Mouse (Mus musculus) ES-E14 (cell line): Measurements from ENCODE around the gene Uts2. TPM values are rescaled to one million over a fixed set of nuclear protein-coding genes. Genes with fewer than 3 reads are reported as not detected.

ENCODE experiments used
- DNase-seq: peaks from one replicate; pipeline ENCODE4 v3.0.0-alpha.2; 2013; ENCODE audit warnings: low read depth, low spot score
- H3K27ac ChIP-seq: 2 replicates; pipeline ENCODE4 v1.5.1; 2012; ENCODE audit warnings: low read depth, mild to moderate bottlenecking, low read length, moderate library complexity, mixed read lengths; ENCODE audit not compliant: poor library complexity, insufficient read depth, severe bottlenecking
- H3K36me3 ChIP-seq: 2 replicates; pipeline ENCODE4 v1.6.1; 2012; ENCODE audit warnings: mild to moderate bottlenecking, low read length, moderate library complexity, mixed read lengths; ENCODE audit not compliant: control insufficient read depth, poor library complexity, insufficient read depth, severe bottlenecking
- H3K4me1 ChIP-seq, 2 experiments: fragments of 150-350 bp in 1 of 2; sonication (generic) in 1 of 2; 2 replicates each; pipeline ENCODE4 v1.6.1; 2012; ENCODE audit warnings: low read length in 2 of 2, mild to moderate bottlenecking in 1 of 2, mixed read lengths in 1 of 2; ENCODE audit not compliant: control insufficient read depth in 2 of 2, insufficient read depth in 2 of 2, poor library complexity in 1 of 2
- H3K4me3 ChIP-seq, 2 experiments: fragments of 150-350 bp in 1 of 2; sonication (generic) in 1 of 2; 2 replicates each; pipeline ENCODE4 v1.5.1; 2012; ENCODE audit warnings: low read length in 2 of 2, low read depth in 1 of 2, mild to moderate bottlenecking in 1 of 2, mixed read lengths in 1 of 2; ENCODE audit not compliant: insufficient read depth in 1 of 2, poor library complexity in 1 of 2, severe bottlenecking in 1 of 2
- H3K9ac ChIP-seq: 2 replicates; pipeline ENCODE4 v1.6.1; 2012; ENCODE audit warnings: low read depth, mild to moderate bottlenecking, low read length, mixed read lengths; ENCODE audit not compliant: poor library complexity, insufficient read depth, severe bottlenecking
- H3K9me3 ChIP-seq: fragments of 150-350 bp; sonication (generic); 2 replicates; pipeline ENCODE4 v1.6.1; 2012; ENCODE audit warnings: low read depth, mild to moderate bottlenecking, low read length; ENCODE audit not compliant: control insufficient read depth, insufficient read depth
- CHD2 ChIP-seq: IDR thresholded peaks from 2 replicates; pipeline ENCODE4 v1.6.1; 2014; ENCODE audit warnings: mild to moderate bottlenecking, low read depth, low read length, inconsistent platforms
- HCFC1 ChIP-seq: IDR thresholded peaks from 2 replicates; pipeline ENCODE4 v1.6.1; 2012; ENCODE audit warnings: low read length, inconsistent platforms, borderline replicate concordance; ENCODE audit not compliant: insufficient read depth
- MAFK ChIP-seq: IDR thresholded peaks from 2 replicates; pipeline ENCODE4 v1.6.1; 2014; ENCODE audit warnings: mild to moderate bottlenecking, low read depth, low read length, inconsistent platforms; ENCODE audit not compliant: insufficient read depth
- ZC3H11A ChIP-seq: IDR thresholded peaks from 2 replicates; pipeline ENCODE4 v1.6.1; 2012; ENCODE audit warnings: low read depth, mild to moderate bottlenecking, inconsistent platforms, low read length, borderline replicate concordance
- ZNF384 ChIP-seq: IDR thresholded peaks from 2 replicates; pipeline ENCODE4 v1.6.1; 2012; ENCODE audit warnings: low read depth, low read length, inconsistent platforms
- in situ Hi-C, 2 experiments: fragments of 600-800 bp; cut with MboI; formaldehyde crosslinking; loops; one replicate each; pipeline ENCODE4 v1.15.1; 2025; ENCODE audit warnings: low sequenced_read_pairs in 2 of 2, inconsistent platforms in 1 of 2; ENCODE audit not compliant: unreplicated experiment in 2 of 2
- total RNA-seq: library from RNA; depleted of rRNA; stranded (reverse); fragments of 300-350 nt; gene quantifications from 2 replicates; pipeline ENCODE4 v1.2.3, GENCODE M21; 2012

Uts2 gene
- total RNA-seq, 1 experiment = not detected

DNA sequence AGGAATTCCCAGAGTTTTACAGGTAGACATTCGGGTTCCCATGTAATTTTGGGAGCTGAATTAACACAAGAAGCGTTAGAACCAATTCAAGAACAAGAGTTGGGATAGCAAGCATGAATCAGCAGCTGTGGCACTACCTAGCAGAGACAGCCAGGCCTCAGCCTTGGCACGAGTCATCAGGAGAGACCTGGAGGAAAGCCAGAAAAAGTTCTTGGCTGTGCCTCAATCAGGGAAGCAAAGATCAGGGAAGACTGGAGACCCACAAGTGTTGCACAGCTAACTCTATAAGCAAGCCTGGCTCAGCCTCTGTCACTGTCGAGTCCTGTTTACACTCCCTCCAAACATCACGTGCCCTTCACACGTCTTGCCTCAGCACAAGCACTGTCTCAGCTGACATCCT is 34.7 kb upstream of the Uts2 start:
- no peak for DNase-seq
- Histone ChIP-seq H3K9ac (no peak overlapping the region), H3K36me3 (no peaks in the 10 kb centered on the region), H3K9me3 (no peaks in the 10 kb centered on the region), H3K27ac (no peak overlapping the region), H3K4me1 (peaks cover 0 to 4% of the 10 kb centered on the region in 2 experiments; a peak in 2 of 4 replicates), H3K4me3 (no peak overlapping the region)
- no peak for TF ChIP-seq CHD2
- no peak for TF ChIP-seq ZC3H11A
- no peak for TF ChIP-seq MAFK
- TF ChIP-seq HCFC1 = no peak
- no peak for TF ChIP-seq ZNF384
- in situ Hi-C loops = loop anchor here in 1 of 2 experiments (10.0 kb wide), 1 partner anchor 183 kb away; no protein-coding TSS in a partner anchor

DNA sequence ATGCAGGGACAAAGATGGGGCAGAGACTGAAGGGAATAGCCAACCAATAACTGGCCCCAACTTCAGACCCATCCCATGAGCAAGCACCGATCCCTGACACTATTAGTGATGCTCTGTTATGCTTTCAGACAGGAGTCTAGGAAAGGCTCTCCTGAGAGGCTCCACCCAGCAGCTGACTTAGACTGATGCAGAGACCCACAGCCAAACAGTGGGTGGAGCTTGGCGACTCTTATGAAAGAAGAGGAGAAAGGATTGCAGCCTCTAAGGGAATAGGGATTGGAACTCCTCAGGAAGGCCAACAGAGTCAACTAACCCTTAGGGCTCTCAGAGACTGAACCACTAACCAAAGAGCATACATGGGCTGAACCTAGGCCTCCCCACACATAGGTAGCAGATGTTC is 33.2 kb upstream of the Uts2 start:
- no peak overlapping the region for H3K4me3 ChIP-seq
- no peaks in the 10 kb centered on the region for H3K9me3 ChIP-seq
- TF ChIP-seq HCFC1 = no peak
- no peak for TF ChIP-seq MAFK
- no peak for TF ChIP-seq CHD2
- TF ChIP-seq ZC3H11A = no peak
- TF ChIP-seq ZNF384 = no peak
- no peak overlapping the region for H3K9ac ChIP-seq
- no peaks in the 10 kb centered on the region for H3K36me3 ChIP-seq
- DNase-seq = no peak
- H3K27ac ChIP-seq = no peak overlapping the region
- in situ Hi-C loops = loop anchor here in 1 of 2 experiments (10.0 kb wide), 1 partner anchor 181 kb away; no protein-coding TSS in a partner anchor
- H3K4me1 ChIP-seq = peaks cover 0 to 4% of the 10 kb centered on the region in 2 experiments; a peak in 2 of 4 replicates

DNA sequence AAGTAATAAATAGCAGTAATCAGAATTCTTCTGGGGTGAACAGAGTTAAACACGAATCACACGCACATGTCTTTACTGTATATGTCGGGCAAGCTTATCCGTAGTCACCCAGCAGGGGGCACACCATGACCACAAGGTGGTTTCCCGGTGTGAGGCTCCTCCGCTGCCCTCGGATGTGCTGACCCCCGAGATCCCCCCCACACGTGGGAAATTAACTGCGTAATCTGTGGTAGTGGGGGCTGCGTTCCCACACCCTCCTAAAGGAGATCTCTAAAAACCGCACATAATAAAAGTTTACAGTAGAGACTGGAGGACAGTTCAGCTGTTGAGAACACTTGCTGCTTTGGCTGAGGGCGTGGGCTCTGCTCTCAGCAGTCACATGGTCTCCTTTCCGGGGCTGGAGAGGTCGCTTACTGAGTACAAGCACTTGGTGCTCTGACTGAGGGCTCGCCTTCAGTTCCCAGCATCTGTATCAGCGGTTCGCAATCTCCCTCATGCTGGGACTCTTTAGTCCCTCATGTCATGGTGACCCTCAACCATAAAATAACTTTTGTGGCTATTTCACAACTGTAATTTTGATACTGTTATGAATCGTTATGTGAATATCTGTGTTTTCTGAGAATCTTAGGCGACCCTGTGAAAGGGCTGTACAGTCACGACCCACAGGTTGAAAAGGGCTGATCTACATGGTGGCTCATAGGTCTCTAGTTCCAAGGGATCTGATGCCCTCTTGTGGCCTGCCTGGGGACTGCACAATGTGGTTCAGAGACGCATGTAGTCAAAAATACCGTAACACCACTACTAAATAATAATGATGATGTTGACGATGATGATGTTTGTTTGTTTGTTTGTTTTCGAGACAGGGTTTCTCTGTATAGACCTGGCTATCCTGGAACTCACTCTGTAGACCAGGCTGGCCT is 32.0 kb upstream of the Uts2 start:
- Histone ChIP-seq H3K4me3 (peak overlapping the region; percentile 47 to 50), H3K9ac (peak overlapping the region; percentile 38; the same call in 1 of the 2 replicates), H3K36me3 (no peaks in the 10 kb centered on the region), H3K4me1 (peaks cover 0 to 4% of the 10 kb centered on the region in 2 experiments; a peak in 2 of 4 replicates), H3K9me3 (no peaks in the 10 kb centered on the region), H3K27ac (no peak overlapping the region)
- TF ChIP-seq HCFC1 = no peak
- peak; percentile 36; the same call in 1 of the 2 replicates for TF ChIP-seq ZC3H11A
- DNase-seq = peak; percentile 91
- in situ Hi-C loops = loop anchor here in 1 of 2 experiments (10.0 kb wide), 1 partner anchor 180 kb away; no protein-coding TSS in a partner anchor

DNA sequence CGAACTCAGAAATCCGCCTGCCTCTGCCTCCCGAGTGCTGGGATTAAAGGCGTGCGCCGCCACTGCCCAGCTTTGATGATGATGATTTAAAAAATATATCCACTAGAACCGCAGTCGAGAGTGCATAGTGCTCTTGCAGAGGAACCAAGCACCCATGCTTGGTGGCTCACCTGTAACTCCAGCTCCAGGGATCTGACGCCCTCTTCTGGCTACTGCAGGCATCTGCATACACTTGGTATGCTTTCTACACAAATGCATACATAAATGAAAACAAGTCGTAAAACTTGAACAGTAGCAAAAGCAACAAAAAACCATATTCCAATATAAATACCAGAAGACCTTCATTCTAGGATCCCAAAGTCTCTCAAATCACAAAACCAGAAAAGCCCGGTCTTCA is 31.3 kb upstream of the Uts2 start:
- Histone ChIP-seq H3K27ac (no peak overlapping the region), H3K4me3 (no peak overlapping the region), H3K9ac (no peak overlapping the region), H3K36me3 (no peaks in the 10 kb centered on the region), H3K9me3 (no peaks in the 10 kb centered on the region), H3K4me1 (peaks cover 0 to 4% of the 10 kb centered on the region in 2 experiments; a peak in 2 of 4 replicates)
- in situ Hi-C loops = loop anchor here in 1 of 2 experiments (10.0 kb wide), 1 partner anchor 179 kb away; no protein-coding TSS in a partner anchor
- TF ChIP-seq CHD2 (no peak), ZC3H11A (no peak), MAFK (no peak), HCFC1 (no peak), ZNF384 (no peak)
- DNase-seq = peak; percentile 26
